In genomic region chr14:55193876-55194635, GRCm38 (mm10) we compare ENCODE assay signal across 9 mouse cellular contexts. TPM values are rescaled to one million over a fixed set of nuclear protein-coding genes. Genes with fewer than 3 reads are reported as not detected.
DNase-seq lines count a peak whose midpoint lies in the region; ATAC-seq and TF ChIP-seq lines count a peak whose summit lies in the region.
"Had no signal": no experiment of that assay in that cellular context is flagged by ENCODE, and none has a peak within 500 bp of the region (broad histone marks: within the 10 kb centered on the region; RNA-seq: fewer than 3 reads in every experiment).

No protein-coding gene starts in this region.

- H3K79me2 ChIP-seq in myocyte (ENCODE audit: control insufficient read depth, insufficient read depth) = no peaks in the 10 kb centered on the region

- no peak for ATAC-seq in frontal cortex, adult (ENCODE audit: low TSS enrichment)

- intact Hi-C loops in left cerebral cortex, postnatal 14 days (cut with DNase I) = no loop called here

- no peaks in the 10 kb centered on the region for H3K36me3 ChIP-seq in myocyte (ENCODE audit: control insufficient read depth, insufficient read depth)
- H3K36me3 ChIP-seq: hindbrain, embryonic 15.5 days had no signal

- H3K4me2 ChIP-seq in myocyte (ENCODE audit: low read depth) = peak overlapping the region; percentile 78
- H3K4me2 ChIP-seq: hindbrain, embryonic 15.5 days had no signal

- peak overlapping the region; percentile 5 for H3K4me3 ChIP-seq in myocyte
- H3K4me3 ChIP-seq: hindbrain, embryonic 15.5 days had no signal

- H3K27me3 ChIP-seq in myocyte (ENCODE audit: control insufficient read depth, insufficient read depth, insufficient read length) = peaks cover 17% of the 10 kb centered on the region
- H3K27me3 ChIP-seq: hindbrain, embryonic 15.5 days had no signal

- peak; percentile 21 to 23 for DNase-seq in heart, adult 9 months (ENCODE audit: low spot score in 2 of 2)
- no peak for DNase-seq in heart, postnatal 4 days
- peak; percentile 1 for DNase-seq in NIH3T3 (ENCODE audit: low read depth)
- peak; percentile 17 to 35 for DNase-seq in kidney, adult 8-10 months
- no peak for DNase-seq in left cerebral cortex, postnatal 14 days (ENCODE audit: low spot score in 2 of 2)
- no peak for DNase-seq in cerebellum, postnatal 36 days

- TF ChIP-seq POLR2A in myocyte (IDR thresholded peaks at IDR 0.05; ENCODE audit: insufficient read length, low read depth) = no peak

- no peak overlapping the region for H3ac ChIP-seq in myocyte (ENCODE audit: control insufficient read depth, insufficient read length)

TF ChIP-seq in myocyte, 11 proteins besides CTCF, POLR2A, EP300 and RAD21:
- TF ChIP-seq SRF (IDR thresholded peaks at IDR 0.05; ENCODE audit: control insufficient read depth, insufficient read length, low read depth) = no peak
- TF ChIP-seq POLR2AphosphoS2 (IDR thresholded peaks at IDR 0.05; ENCODE audit: insufficient read length, low read depth) = no peak
- TF ChIP-seq TCF12 (IDR thresholded peaks at IDR 0.05; ENCODE audit: insufficient read depth, poor library complexity, severe bottlenecking) = no peak
- no peak for TF ChIP-seq CEBPB (IDR thresholded peaks at IDR 0.05; ENCODE audit: insufficient read depth, poor library complexity, severe bottlenecking)
- no peak for TF ChIP-seq MAX (IDR thresholded peaks at IDR 0.05; ENCODE audit: low read depth)
- TF ChIP-seq MYOD1 (IDR thresholded peaks at IDR 0.05; ENCODE audit: control insufficient read depth in 1 of 3, insufficient read length in 2 of 3, low read depth in 2 of 3) = peak in 1 of 3 experiments; percentile 12
- TF ChIP-seq MYOG (IDR thresholded peaks at IDR 0.05; ENCODE audit: control insufficient read depth in 1 of 3, insufficient read depth in 1 of 3, insufficient read length in 2 of 3, low read depth in 2 of 3) = peak in 1 of 3 experiments; percentile 24

RNA-seq across cellular contexts. Expression of gene Dhrs2, which starts 27.8 kb away (rescaled TPM):
- not detected for total RNA-seq in heart, postnatal 4 days (2021)
- not detected for polyA plus RNA-seq in myocyte (2012; fragmentation: generic; extraction: Trizol)
- total RNA-seq in left cerebral cortex, postnatal 14 days (2021) = not detected

Comparison
In these comparisons a context has a peak if more than half of its experiments do, and no peak if none do; other contexts are left out.
1. DNase-seq: peak in heart, adult 9 months (2 of 2), NIH3T3 (single experiment) and kidney, adult 8-10 months (2 of 2); none in heart, postnatal 4 days (single experiment), left cerebral cortex, postnatal 14 days (0 of 2) and cerebellum, postnatal 36 days (0 of 2).